Mouse (Mus musculus): ENCODE data around the gene Slc25a11.

- 0 out of 2 replicates have a peak, but pooled peaks have one; percentile 19 for TF ChIP-seq CTCF (IDR thresholded peaks at IDR 0.05; ENCODE audit: borderline replicate concordance, control insufficient read depth, extremely low read depth, insufficient read depth, low read length, poor library complexity)
- peak; percentile 93 for TF ChIP-seq POLR2A (IDR thresholded peaks at IDR 0.05; ENCODE audit: control insufficient read depth, extremely low read depth, insufficient read depth, low read length, poor library complexity)
These were observed 7.1 kb upstream of the Slc25a11 start, which contains the start of gene Pfn1 for GRCm38 (mm10) chr11:70654198-70654922.

Measured in thymus, adult 2 months (tissue).